Mouse (Mus musculus): ENCODE results near the gene Lrrc75b.

Gene Lrrc75b

DNA sequence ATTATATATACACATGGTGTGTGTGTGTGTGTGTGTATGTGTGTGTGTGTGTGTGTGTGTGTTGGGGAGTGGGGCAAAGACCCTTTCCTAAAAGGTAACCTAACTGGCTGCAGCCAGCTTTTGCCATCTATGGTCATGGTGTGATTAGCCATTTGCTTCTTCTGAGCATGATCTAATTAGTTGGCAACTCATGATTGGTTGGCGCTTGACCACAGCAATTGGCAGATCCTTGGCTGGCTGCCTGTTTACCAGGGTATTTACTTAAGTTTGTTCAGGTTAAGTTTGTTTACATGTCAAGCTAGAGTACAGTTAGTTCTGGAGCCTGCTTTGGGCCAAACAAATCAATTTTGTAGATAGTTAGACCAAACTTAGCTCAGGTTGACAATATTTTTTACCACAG lies 58.5 kb downstream of the Lrrc75b start:
- ATAC-seq (ENCODE audit: low TSS enrichment): no peak

DNA sequence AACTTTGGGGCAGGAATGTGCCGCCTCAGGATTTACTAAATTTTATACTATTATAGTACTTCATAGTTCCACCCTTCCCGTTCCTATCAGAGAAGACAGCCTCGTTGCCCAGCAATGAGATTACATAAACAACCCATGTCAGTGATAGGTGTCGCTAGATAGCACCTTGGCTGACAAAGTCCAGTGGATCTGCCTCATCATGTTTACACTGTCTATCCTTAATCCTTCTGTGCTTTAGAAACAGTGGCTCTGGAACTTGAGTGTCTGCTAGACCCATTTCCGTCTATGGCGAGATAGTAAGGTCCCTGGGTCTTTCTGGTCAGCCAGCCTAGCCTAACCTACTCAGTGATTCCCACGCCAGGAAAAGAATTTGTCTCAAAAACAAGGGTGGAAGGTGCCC lies 59.8 kb downstream of the Lrrc75b start:
- ATAC-seq (ENCODE audit: low TSS enrichment): no peak

Measured in frontal cortex, adult (tissue).